Mouse (Mus musculus): Measurements from ENCODE around the gene Ackr4. TPM values are rescaled to one million over a fixed set of nuclear protein-coding genes. Genes with fewer than 3 reads are reported as not detected.

Ackr4 gene
- polyA plus RNA-seq, 1 experiment from 2014 or later = 5.0 TPM

- WGBS = 86% methylated on average over 11 of the region's 11 CpGs
- no peaks in the 10 kb centered on the region for H3K27me3 ChIP-seq (replicated peaks; ENCODE audit: control insufficient read depth, insufficient read depth, low read length)
- no peaks in the 10 kb centered on the region for H3K9me3 ChIP-seq (ENCODE audit: control insufficient read depth, low read length)
- no peaks in the 10 kb centered on the region for H3K4me1 ChIP-seq (ENCODE audit: control insufficient read depth, insufficient read depth, low read length)
- no peak overlapping the region for H3K4me2 ChIP-seq (ENCODE audit: low read depth, low read length)
- no peak overlapping the region for H3K27ac ChIP-seq (ENCODE audit: low read length)
- ATAC-seq = no peak
- H3K4me3 ChIP-seq (ENCODE audit: low read length) = no peak overlapping the region
- H3K9ac ChIP-seq (ENCODE audit: low read depth, low read length) = no peak overlapping the region
- H3K36me3 ChIP-seq (ENCODE audit: control insufficient read depth, insufficient read depth, low read length) = no peaks in the 10 kb centered on the region
Observed at GRCm38 (mm10) chr9:104099060-104099459, 27.7 kb downstream of the Ackr4 start.

- ATAC-seq = no peak
- Histone ChIP-seq H3K9ac (ENCODE audit: low read depth, low read length) (no peak overlapping the region), H3K27me3 (replicated peaks; ENCODE audit: control insufficient read depth, insufficient read depth, low read length) (no peaks in the 10 kb centered on the region), H3K4me3 (ENCODE audit: low read length) (no peak overlapping the region), H3K27ac (ENCODE audit: low read length) (no peak overlapping the region), H3K36me3 (ENCODE audit: control insufficient read depth, insufficient read depth, low read length) (no peaks in the 10 kb centered on the region), H3K9me3 (ENCODE audit: control insufficient read depth, low read length) (no peaks in the 10 kb centered on the region), H3K4me1 (ENCODE audit: control insufficient read depth, insufficient read depth, low read length) (no peaks in the 10 kb centered on the region), H3K4me2 (ENCODE audit: low read depth, low read length) (no peak overlapping the region)
- WGBS = 44% methylated on average over 5 of the region's 5 CpGs
Observed at GRCm38 (mm10) chr9:104098256-104098655, 28.5 kb downstream of the Ackr4 start.

DNA sequence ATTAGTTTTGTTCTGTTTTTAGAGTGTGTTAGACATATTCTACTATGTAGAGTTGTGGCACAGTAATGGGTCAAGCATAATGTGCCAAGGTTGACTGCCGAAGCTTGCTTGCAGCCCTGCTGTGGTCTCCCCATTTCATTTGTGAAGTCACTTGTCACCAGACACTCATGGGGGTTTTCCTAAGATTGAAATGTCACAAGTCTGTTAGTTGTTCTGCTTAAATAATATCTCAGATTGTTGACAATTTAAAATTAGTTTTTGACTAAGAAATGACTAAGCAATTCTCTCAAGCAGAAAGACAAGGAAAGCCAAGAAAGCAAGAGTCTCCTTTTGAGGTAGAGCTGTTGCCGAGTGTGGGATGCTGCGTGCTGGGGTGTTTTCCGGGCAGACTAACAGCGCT lies 33.8 kb downstream of the Ackr4 start:
- H3K27me3 ChIP-seq (replicated peaks; ENCODE audit: control insufficient read depth, insufficient read depth, low read length) = no peaks in the 10 kb centered on the region
- ATAC-seq = no peak
- H3K9me3 ChIP-seq (ENCODE audit: control insufficient read depth, low read length) = no peaks in the 10 kb centered on the region
- WGBS = 93% methylated on average over 5 of the region's 5 CpGs
- no peak overlapping the region for H3K4me2 ChIP-seq (ENCODE audit: low read depth, low read length)
- no peak overlapping the region for H3K27ac ChIP-seq (ENCODE audit: low read length)
- H3K9ac ChIP-seq (ENCODE audit: low read depth, low read length) = no peak overlapping the region
- H3K4me3 ChIP-seq (ENCODE audit: low read length) = no peak overlapping the region
- no peaks in the 10 kb centered on the region for H3K36me3 ChIP-seq (ENCODE audit: control insufficient read depth, insufficient read depth, low read length)
- no peaks in the 10 kb centered on the region for H3K4me1 ChIP-seq (ENCODE audit: control insufficient read depth, insufficient read depth, low read length)

- Histone ChIP-seq H3K9me3 (ENCODE audit: control insufficient read depth, low read length) (no peaks in the 10 kb centered on the region), H3K4me3 (ENCODE audit: low read length) (no peak overlapping the region), H3K36me3 (ENCODE audit: control insufficient read depth, insufficient read depth, low read length) (no peaks in the 10 kb centered on the region), H3K27ac (ENCODE audit: low read length) (no peak overlapping the region), H3K9ac (ENCODE audit: low read depth, low read length) (no peak overlapping the region), H3K4me1 (ENCODE audit: control insufficient read depth, insufficient read depth, low read length) (no peaks in the 10 kb centered on the region), H3K4me2 (ENCODE audit: low read depth, low read length) (no peak overlapping the region), H3K27me3 (replicated peaks; ENCODE audit: control insufficient read depth, insufficient read depth, low read length) (no peaks in the 10 kb centered on the region)
- ATAC-seq = no peak
- WGBS = 69% methylated on average over 8 of the region's 8 CpGs
Observed at GRCm38 (mm10) chr9:104088555-104088954, 38.2 kb downstream of the Ackr4 start.

GRCm38 (mm10) chr9:104085730-104086429 lies 40.9 kb downstream of the Ackr4 start:
- Histone ChIP-seq H3K4me2 (ENCODE audit: low read depth, low read length) (no peak overlapping the region), H3K27me3 (replicated peaks; ENCODE audit: control insufficient read depth, insufficient read depth, low read length) (no peaks in the 10 kb centered on the region), H3K27ac (ENCODE audit: low read length) (no peak overlapping the region), H3K4me3 (ENCODE audit: low read length) (no peak overlapping the region), H3K9me3 (ENCODE audit: control insufficient read depth, low read length) (no peaks in the 10 kb centered on the region), H3K4me1 (ENCODE audit: control insufficient read depth, insufficient read depth, low read length) (no peaks in the 10 kb centered on the region), H3K36me3 (ENCODE audit: control insufficient read depth, insufficient read depth, low read length) (no peaks in the 10 kb centered on the region), H3K9ac (ENCODE audit: low read depth, low read length) (no peak overlapping the region)
- 67% methylated on average over 4 of the region's 4 CpGs for WGBS
- ATAC-seq = no peak

DNA sequence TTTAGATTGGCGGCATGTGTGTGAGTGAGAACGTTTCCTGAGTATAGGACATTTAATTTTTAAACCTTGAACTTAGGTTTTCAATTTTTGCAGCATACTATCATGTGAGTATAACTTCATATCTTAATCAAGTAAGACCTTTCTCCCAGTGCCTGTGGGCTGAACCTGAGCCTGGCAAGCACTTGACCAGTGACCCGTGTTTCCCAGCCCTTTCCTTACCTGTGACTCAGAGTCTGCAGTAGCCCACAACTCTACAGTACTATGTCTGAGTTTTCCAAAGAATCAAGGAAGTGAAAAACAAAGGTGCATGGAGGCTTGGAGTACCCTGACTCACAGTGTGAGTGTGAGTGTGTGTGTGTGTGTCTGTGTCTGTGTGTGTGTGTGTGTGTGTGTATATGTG lies 46.7 kb downstream of the Ackr4 start:
- no peaks in the 10 kb centered on the region for H3K9me3 ChIP-seq (ENCODE audit: control insufficient read depth, low read length)
- H3K4me2 ChIP-seq (ENCODE audit: low read depth, low read length) = no peak overlapping the region
- no peak for ATAC-seq
- 79% methylated on average over 3 of the region's 3 CpGs for WGBS
- H3K9ac ChIP-seq (ENCODE audit: low read depth, low read length) = no peak overlapping the region
- H3K27me3 ChIP-seq (replicated peaks; ENCODE audit: control insufficient read depth, insufficient read depth, low read length) = no peaks in the 10 kb centered on the region
- H3K4me3 ChIP-seq (ENCODE audit: low read length) = no peak overlapping the region
- H3K4me1 ChIP-seq (ENCODE audit: control insufficient read depth, insufficient read depth, low read length) = no peaks in the 10 kb centered on the region
- H3K36me3 ChIP-seq (ENCODE audit: control insufficient read depth, insufficient read depth, low read length) = 0 out of 2 replicates have a peak, but pooled peaks cover 2% of the 10 kb centered on the region
- no peak overlapping the region for H3K27ac ChIP-seq (ENCODE audit: low read length)

- H3K27ac ChIP-seq (ENCODE audit: low read length) = no peak overlapping the region
- H3K27me3 ChIP-seq (replicated peaks; ENCODE audit: control insufficient read depth, insufficient read depth, low read length) = no peaks in the 10 kb centered on the region
- 53% methylated on average over 5 of the region's 5 CpGs for WGBS
- peak; percentile 55; the same call in 1 of the 2 replicates for ATAC-seq
- no peak overlapping the region for H3K4me3 ChIP-seq (ENCODE audit: low read length)
- no peak overlapping the region for H3K4me2 ChIP-seq (ENCODE audit: low read depth, low read length)
- 0 out of 2 replicates have a peak, but pooled peaks cover 2% of the 10 kb centered on the region for H3K36me3 ChIP-seq (ENCODE audit: control insufficient read depth, insufficient read depth, low read length)
- H3K9me3 ChIP-seq (ENCODE audit: control insufficient read depth, low read length) = no peaks in the 10 kb centered on the region
- H3K9ac ChIP-seq (ENCODE audit: low read depth, low read length) = no peak overlapping the region
- H3K4me1 ChIP-seq (ENCODE audit: control insufficient read depth, insufficient read depth, low read length) = no peaks in the 10 kb centered on the region
Observed at GRCm38 (mm10) chr9:104079379-104079778, 47.4 kb downstream of the Ackr4 start.

- H3K27me3 ChIP-seq (replicated peaks; ENCODE audit: control insufficient read depth, insufficient read depth, low read length) = no peaks in the 10 kb centered on the region
- H3K4me3 ChIP-seq (ENCODE audit: low read length) = no peak overlapping the region
- H3K9ac ChIP-seq (ENCODE audit: low read depth, low read length) = no peak overlapping the region
- H3K4me1 ChIP-seq (ENCODE audit: control insufficient read depth, insufficient read depth, low read length) = no peaks in the 10 kb centered on the region
- H3K4me2 ChIP-seq (ENCODE audit: low read depth, low read length) = no peak overlapping the region
- H3K36me3 ChIP-seq (ENCODE audit: control insufficient read depth, insufficient read depth, low read length) = 0 out of 2 replicates have a peak, but pooled peaks cover 2% of the 10 kb centered on the region
- WGBS = 93% methylated on average over 1 of the region's 1 CpGs
- H3K27ac ChIP-seq (ENCODE audit: low read length) = no peak overlapping the region
- no peak for ATAC-seq
- no peaks in the 10 kb centered on the region for H3K9me3 ChIP-seq (ENCODE audit: control insufficient read depth, low read length)
Observed at GRCm38 (mm10) chr9:104078780-104079179, 48.0 kb downstream of the Ackr4 start.

- no peaks in the 10 kb centered on the region for H3K9me3 ChIP-seq (ENCODE audit: control insufficient read depth, low read length)
- no peak for ATAC-seq
- H3K4me1 ChIP-seq (ENCODE audit: control insufficient read depth, insufficient read depth, low read length) = no peaks in the 10 kb centered on the region
- WGBS = 66% methylated on average over 2 of the region's 2 CpGs
- no peak overlapping the region for H3K4me3 ChIP-seq (ENCODE audit: low read length)
- H3K4me2 ChIP-seq (ENCODE audit: low read depth, low read length) = no peak overlapping the region
- H3K9ac ChIP-seq (ENCODE audit: low read depth, low read length) = no peak overlapping the region
- 0 out of 2 replicates have a peak, but pooled peaks cover 2% of the 10 kb centered on the region for H3K36me3 ChIP-seq (ENCODE audit: control insufficient read depth, insufficient read depth, low read length)
- no peaks in the 10 kb centered on the region for H3K27me3 ChIP-seq (replicated peaks; ENCODE audit: control insufficient read depth, insufficient read depth, low read length)
- H3K27ac ChIP-seq (ENCODE audit: low read length) = no peak overlapping the region
Observed at GRCm38 (mm10) chr9:104075808-104076207, 50.9 kb downstream of the Ackr4 start.

All from intestine, embryonic 16.5 days (tissue).